Mouse (Mus musculus) stomach, postnatal 0 days (tissue): ENCODE results near the gene Cldn7. TPM values are rescaled to one million over a fixed set of nuclear protein-coding genes. Genes with fewer than 3 reads are reported as not detected.
A peak's percentile ranks its signal among the peaks of the same experiment; 100 is the strongest.

Experiments used
- ATAC-seq: fragments of 200-750 bp; cut with Nextera tagmentation; 2 replicates; pipeline ENCODE4 v1.8.0; 2017; ENCODE audit not compliant: low FRiP score, low TSS enrichment
- DNase-seq: peaks from one replicate; pipeline ENCODE4 v3.0.0-alpha.2; 2016; ENCODE audit warnings: low spot score
- H3K27ac ChIP-seq: fragments of 300-500 bp; sonication (generic); replicated peaks from 2 replicates; pipeline ENCODE4 v1.5.1; 2014; ENCODE audit warnings: mild to moderate bottlenecking, control low read depth
- H3K27me3 ChIP-seq: fragments of 300-500 bp; sonication (generic); 2 replicates; pipeline ENCODE4 v1.6.1; 2014; ENCODE audit warnings: low read length; ENCODE audit not compliant: control insufficient read depth, insufficient read depth
- H3K36me3 ChIP-seq: fragments of 300-500 bp; sonication (generic); 2 replicates; pipeline ENCODE4 v1.6.1; 2014; ENCODE audit warnings: low read length, mixed read lengths; ENCODE audit not compliant: control insufficient read depth, insufficient read depth
- H3K4me1 ChIP-seq: fragments of 300-500 bp; sonication (generic); replicated peaks from 2 replicates; pipeline ENCODE4 v1.6.1; 2014; ENCODE audit warnings: antibody characterized with exemption; ENCODE audit not compliant: control insufficient read depth, insufficient read depth
- H3K4me2 ChIP-seq: fragments of 300-500 bp; sonication (generic); replicated peaks from 2 replicates; pipeline ENCODE4 v1.6.1; 2014; ENCODE audit warnings: low read depth, mild to moderate bottlenecking, control low read depth, moderate library complexity
- H3K4me3 ChIP-seq: fragments of 300-500 bp; sonication (generic); 2 replicates; pipeline ENCODE4 v1.5.1; 2014; ENCODE audit warnings: low read depth, low read length, control low read depth
- H3K9ac ChIP-seq: fragments of 300-500 bp; sonication (generic); 2 replicates; pipeline ENCODE4 v1.6.1; 2014; ENCODE audit warnings: mild to moderate bottlenecking, low read length, control low read depth, mixed read lengths
- H3K9me3 ChIP-seq: fragments of 300-500 bp; sonication (generic); 2 replicates; pipeline ENCODE4 v1.6.1; 2016; ENCODE audit warnings: low read length; ENCODE audit not compliant: control insufficient read depth
- CTCF ChIP-seq: IDR thresholded peaks from 2 replicates; pipeline ENCODE4 v1.5.1; 2016; ENCODE audit warnings: antibody characterized with exemption, low read depth, mild to moderate bottlenecking, moderate library complexity
- EP300 ChIP-seq: optimal IDR thresholded peaks from 2 replicates; pipeline ENCODE3; 2016; ENCODE audit warnings: antibody characterized with exemption
- WGBS: fragments of 180-500 bp; shearing (Covaris S2); extraction: QIAGEN DNeasy Blood & Tissue Kit; methylation state at CpG from one replicate; pipeline ENCODE4 v1.1.7; 2014; 5-methylcytosine and 5-hydroxymethylcytosine counted together
- polyA plus RNA-seq: library from polyadenylated mRNA; unstranded; fragments of >200 nt; fragmentation: Nextera tagmentation; extraction: Ambion mirVana; gene quantifications from 2 replicates; pipeline ENCODE4 v1.2.1, GENCODE M21; 2015

Cldn7 gene
- polyA plus RNA-seq, 1 experiment from 2014 or later: 125 TPM

DNA sequence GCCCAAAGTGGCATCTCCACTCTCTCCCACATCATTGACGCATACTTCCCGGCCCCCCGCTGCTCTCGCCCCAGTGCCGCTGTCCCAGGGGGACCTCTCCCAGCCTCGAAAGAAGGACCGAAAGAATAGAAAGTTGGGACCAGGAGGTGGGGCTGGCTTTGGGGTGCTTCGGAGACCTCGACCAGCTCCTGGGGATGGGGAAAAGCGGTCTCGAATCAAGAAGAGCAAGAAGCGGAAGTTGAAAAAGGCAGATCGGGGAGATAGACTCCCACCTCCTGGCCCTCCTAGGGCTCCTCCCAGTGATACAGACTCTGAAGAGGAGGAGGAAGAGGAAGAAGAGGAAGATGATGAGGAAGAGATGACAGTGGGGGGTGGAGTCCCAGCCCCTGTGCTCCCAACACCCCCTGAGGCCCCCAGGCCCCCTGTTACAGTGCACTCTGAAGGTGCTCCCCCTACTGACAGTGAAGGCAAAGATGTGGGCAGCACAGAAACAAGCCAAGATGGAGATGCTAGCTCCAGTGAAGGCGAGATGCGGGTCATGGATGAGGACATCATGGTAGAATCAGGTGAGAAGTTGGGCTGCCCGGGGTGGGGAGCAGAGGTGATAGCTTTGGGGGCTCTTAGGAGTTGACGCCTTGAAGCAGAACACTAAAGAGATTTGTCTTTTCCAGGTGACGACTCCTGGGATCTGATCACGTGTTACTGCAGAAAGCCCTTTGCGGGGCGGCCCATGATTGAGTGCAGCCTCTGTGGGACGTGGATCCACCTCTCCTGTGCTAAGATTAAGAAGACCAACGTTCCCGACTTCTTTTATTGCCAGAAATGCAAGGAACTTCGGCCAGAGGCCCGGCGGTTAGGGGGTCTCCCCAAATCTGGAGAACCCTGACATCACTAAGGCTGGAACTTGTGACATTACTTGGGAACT is 34.2 kb downstream of the Cldn7 start:
- no peaks in the 10 kb centered on the region for H3K27me3 ChIP-seq
- no peak overlapping the region for H3K9ac ChIP-seq
- DNase-seq (no peak), ATAC-seq (no peak)
- no peaks in the 10 kb centered on the region for H3K4me1 ChIP-seq
- H3K27ac ChIP-seq: no peak overlapping the region
- H3K4me3 ChIP-seq: no peak overlapping the region
- no peak for TF ChIP-seq EP300
- TF ChIP-seq CTCF: peak; percentile 55
- 89% methylated on average over 27 of the region's 27 CpGs for WGBS
- no peaks in the 10 kb centered on the region for H3K9me3 ChIP-seq
- no peak overlapping the region for H3K4me2 ChIP-seq
- peaks cover 20% of the 10 kb centered on the region for H3K36me3 ChIP-seq

DNA sequence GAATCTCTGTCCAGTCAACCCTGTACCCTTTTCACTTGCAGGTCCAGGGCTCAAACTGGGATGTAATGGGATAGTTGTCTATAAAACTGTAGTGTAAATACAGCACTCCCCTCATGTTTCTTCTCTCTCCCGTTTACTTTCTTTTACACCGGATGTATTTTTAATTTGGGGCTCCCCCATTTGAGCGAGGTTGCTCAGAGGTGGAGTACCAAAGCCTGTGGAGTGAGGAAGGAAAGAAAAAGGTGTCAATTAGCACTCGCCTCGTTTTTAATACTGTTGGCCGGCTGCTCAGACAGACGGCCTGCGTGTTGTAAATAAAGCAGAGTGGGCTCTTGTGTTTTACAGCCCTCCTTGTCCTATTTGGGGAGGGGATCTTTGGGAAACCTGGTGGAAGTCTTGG is 35.1 kb downstream of the Cldn7 start:
- H3K4me3 ChIP-seq: no peak overlapping the region
- H3K27ac ChIP-seq: 0 out of 2 replicates have a peak overlapping the region, but pooled peaks have one; percentile 35
- no peak overlapping the region for H3K4me2 ChIP-seq
- H3K9ac ChIP-seq: no peak overlapping the region
- TF ChIP-seq EP300 (no peak), CTCF (no peak)
- no peaks in the 10 kb centered on the region for H3K27me3 ChIP-seq
- peaks cover 16% of the 10 kb centered on the region for H3K36me3 ChIP-seq
- WGBS: 82% methylated on average over 8 of the region's 8 CpGs
- H3K9me3 ChIP-seq: no peaks in the 10 kb centered on the region
- no peak for DNase-seq
- H3K4me1 ChIP-seq: no peaks in the 10 kb centered on the region
- no peak for ATAC-seq

GRCm38 (mm10) chr11:70000396-70000898 is 35.9 kb downstream of the Cldn7 start, which contains the start of gene Dvl2:
Dvl2 (plus strand) TSS chr11:70000595.
- DNase-seq: peak; percentile 96

GRCm38 (mm10) chr11:70001159-70001558 is 36.6 kb downstream of the Cldn7 start:
- H3K27me3 ChIP-seq: no peaks in the 10 kb centered on the region
- TF ChIP-seq CTCF (no peak), EP300 (no peak)
- no peaks in the 10 kb centered on the region for H3K4me1 ChIP-seq
- 8% methylated on average over 8 of the region's 8 CpGs for WGBS
- peak overlapping the region; percentile 70 for H3K9ac ChIP-seq
- ATAC-seq (no peak), DNase-seq (no peak)
- no peaks in the 10 kb centered on the region for H3K9me3 ChIP-seq
- H3K36me3 ChIP-seq: peaks cover 18% of the 10 kb centered on the region
- H3K27ac ChIP-seq: peak overlapping the region; percentile 93
- H3K4me2 ChIP-seq: peak overlapping the region; percentile 71
- peak overlapping the region; percentile 62 for H3K4me3 ChIP-seq

More at GRCm38 (mm10) chr11:70000396-70000898, 35.9 kb downstream of the Cldn7 start, which contains the start of gene Dvl2:
- no peaks in the 10 kb centered on the region for H3K9me3 ChIP-seq
- peak within 1 kb of the TSS; percentile 70 for H3K9ac ChIP-seq
- peak within 1 kb of the TSS; percentile 93 for H3K27ac ChIP-seq
- H3K4me3 ChIP-seq: peak within 1 kb of the TSS; percentile 62
- WGBS: 0% methylated on average over 42 of the region's 48 CpGs
- peak within 1 kb of the TSS; percentile 71 for H3K4me2 ChIP-seq
- peak; percentile 58 for ATAC-seq
- H3K36me3 ChIP-seq: peaks cover 16% of the 10 kb centered on the region
- TF ChIP-seq EP300: no peak
- TF ChIP-seq CTCF: no peak
- no peaks in the 10 kb centered on the region for H3K27me3 ChIP-seq
- no peaks in the 10 kb centered on the region for H3K4me1 ChIP-seq

GRCm38 (mm10) chr11:70001865-70002264 is 37.3 kb downstream of the Cldn7 start:
- Histone ChIP-seq H3K4me1 (no peaks in the 10 kb centered on the region), H3K9ac (no peak overlapping the region), H3K27ac (no peak overlapping the region), H3K27me3 (no peaks in the 10 kb centered on the region), H3K4me3 (peak overlapping the region; percentile 62; the same call in 1 of the 2 replicates), H3K36me3 (peaks cover 20% of the 10 kb centered on the region), H3K9me3 (no peaks in the 10 kb centered on the region), H3K4me2 (peak overlapping the region; percentile 71)
- no peak for ATAC-seq
- peak; percentile 75 for TF ChIP-seq CTCF
- TF ChIP-seq EP300: no peak
- DNase-seq: peak; percentile 71

- Histone ChIP-seq H3K9me3 (no peaks in the 10 kb centered on the region), H3K4me2 (0 out of 2 replicates have a peak overlapping the region, but pooled peaks have one; percentile 71), H3K9ac (no peak overlapping the region), H3K36me3 (peaks cover 25% of the 10 kb centered on the region), H3K4me3 (no peak overlapping the region), H3K27ac (no peak overlapping the region), H3K27me3 (no peaks in the 10 kb centered on the region), H3K4me1 (no peaks in the 10 kb centered on the region)
- no peak for DNase-seq
- WGBS: 87% methylated on average over 2 of the region's 2 CpGs
- TF ChIP-seq CTCF (no peak), EP300 (no peak)
- ATAC-seq: no peak
Measured at GRCm38 (mm10) chr11:70002471-70002870, 37.9 kb downstream of the Cldn7 start.
